Mouse (Mus musculus) spleen, postnatal 10 days (tissue): ENCODE results near the gene Cage1.
A peak's percentile ranks its signal among the peaks of the same experiment; 100 is the strongest.

Experiments used
- DNase-seq, 2 experiments: peaks; one replicate each; pipeline ENCODE4 v3.0.0; 2021 to 2022; ENCODE audit warnings: low spot score in 2 of 2

The Cage1 gene

DNA sequence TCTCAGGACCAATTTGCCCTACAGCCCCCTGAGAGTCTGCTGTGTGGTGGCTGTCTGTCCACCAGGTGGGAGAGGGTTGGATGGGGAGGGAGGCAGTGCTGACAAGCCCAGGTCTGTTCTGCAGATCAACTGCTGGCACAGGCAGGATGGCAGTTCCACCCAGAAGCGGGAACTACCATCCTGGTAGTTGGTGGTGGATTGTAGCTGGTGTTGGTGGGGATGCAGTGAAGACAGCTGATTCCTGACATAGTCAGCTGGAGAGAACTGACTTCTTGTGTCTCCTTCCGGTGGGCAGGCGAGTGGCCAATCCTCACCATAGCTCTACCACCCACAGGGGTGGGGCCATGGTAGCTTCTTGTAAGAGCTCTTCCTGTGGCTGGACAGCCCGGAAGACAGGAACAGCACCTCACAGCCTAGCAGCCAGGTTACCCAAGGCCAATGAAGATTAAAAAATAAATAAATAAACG lies 26.4 kb downstream of the Cage1 start:
- peak; percentile 34 to 55 for DNase-seq

DNA sequence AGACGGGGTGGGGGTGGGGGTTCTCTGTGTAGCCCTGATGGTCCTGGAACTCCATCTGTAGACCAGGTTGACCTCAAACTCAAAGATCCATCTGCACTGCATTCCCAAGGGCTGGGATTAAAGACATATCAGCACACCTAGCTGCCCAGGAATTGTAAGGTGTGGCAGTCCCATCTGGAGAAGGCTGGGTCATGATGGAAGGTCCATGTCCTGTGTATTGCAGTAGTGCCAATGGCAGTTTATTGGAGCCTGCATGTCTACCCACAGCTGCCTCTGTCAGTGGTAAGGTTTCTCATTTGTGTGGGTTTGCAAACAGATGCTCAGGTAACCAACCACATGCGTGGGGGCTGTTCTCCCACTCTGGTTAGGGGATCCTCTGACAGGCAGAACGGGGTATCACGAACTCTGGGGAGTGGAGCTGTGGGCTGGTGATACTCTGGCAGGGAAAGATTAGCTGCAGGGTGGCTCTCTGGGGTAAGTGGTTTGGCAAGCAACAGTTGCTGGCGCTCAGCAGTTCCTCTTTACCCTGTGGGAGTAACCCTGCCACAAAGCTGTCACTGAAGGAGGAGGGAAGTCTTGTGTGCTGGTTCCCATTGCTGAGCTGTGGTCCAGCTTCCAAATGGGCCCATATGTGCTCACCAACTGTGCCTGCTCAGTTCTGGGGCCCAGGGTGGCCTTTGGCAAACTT lies 27.0 kb downstream of the Cage1 start:
- DNase-seq, result peak; percentile 44 to 57

DNA sequence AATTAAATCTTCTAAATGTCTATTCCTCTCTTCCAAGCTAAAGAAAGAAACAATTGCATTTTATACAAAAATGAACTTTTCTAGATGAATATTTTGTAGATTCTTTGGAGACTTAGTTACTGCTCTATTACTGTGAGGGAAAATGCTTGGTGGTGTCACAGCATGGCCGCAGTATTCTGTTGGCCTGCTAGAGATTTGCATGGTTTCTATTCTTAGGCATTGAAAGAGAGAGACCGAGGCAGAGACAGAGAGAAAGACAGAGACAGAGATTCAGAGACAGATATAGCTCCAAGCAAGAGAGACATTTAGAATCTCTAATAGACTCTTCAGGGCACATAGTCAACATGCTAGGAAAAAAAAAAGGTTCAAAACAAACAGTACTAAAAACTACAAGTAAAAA lies 28.9 kb downstream of the Cage1 start:
- DNase-seq, result no peak

DNA sequence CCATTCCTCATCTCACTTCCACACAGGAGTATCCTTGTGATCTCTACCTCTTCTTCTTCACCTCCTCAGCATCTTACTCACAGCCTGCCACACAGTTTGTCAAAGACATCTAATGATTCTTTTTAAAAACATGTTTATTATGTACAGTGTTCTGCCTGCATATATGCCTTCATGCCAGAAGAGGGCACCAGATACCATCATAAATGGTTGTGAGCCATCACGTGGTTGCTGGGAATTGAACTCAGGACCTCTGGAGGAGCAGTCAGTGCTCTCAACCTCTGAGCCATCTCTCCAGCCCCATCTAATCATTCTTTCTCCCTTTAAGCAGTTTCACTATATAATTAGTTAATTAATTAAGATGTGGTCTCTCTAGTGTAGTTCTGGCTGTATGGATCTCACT lies 34.4 kb downstream of the Cage1 start:
- DNase-seq, result no peak

DNA sequence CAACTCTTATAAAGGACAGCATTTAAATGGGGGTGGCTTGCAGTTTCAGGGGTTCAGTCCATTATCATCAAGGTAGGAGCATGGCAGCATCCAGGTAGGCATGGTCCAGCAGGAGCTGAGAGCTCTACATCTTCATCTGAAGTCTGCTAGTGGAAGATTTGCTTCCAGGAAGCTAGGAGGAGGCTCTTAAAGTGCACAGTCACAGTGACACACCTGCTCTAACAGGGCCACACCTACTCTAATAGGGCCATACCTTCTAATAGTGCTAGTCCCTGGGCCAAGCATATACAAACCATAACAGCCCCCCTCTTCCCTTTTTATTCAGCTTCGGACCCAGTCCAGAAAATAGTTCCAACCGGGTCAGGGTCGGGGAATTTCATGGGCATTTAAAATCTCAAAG lies 37.2 kb downstream of the Cage1 start:
- DNase-seq, result no peak

DNA sequence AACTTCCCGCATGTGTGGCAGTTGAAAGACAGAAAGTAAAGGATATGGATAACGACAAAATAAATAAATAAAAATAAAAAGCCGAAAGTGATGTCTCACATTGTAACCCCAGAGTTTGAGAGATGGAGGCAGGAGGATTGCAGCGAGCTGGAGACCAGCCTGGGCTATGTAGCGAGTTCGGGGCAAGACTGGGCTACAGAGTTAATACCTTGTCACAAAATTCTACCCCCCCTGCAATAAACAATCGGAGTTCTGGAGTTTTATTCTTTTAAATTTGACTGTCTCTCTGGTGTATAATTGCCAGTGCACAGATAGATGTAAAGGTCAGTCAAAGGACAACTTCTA lies 42.5 kb downstream of the Cage1 start:
- DNase-seq, result no peak

DNA sequence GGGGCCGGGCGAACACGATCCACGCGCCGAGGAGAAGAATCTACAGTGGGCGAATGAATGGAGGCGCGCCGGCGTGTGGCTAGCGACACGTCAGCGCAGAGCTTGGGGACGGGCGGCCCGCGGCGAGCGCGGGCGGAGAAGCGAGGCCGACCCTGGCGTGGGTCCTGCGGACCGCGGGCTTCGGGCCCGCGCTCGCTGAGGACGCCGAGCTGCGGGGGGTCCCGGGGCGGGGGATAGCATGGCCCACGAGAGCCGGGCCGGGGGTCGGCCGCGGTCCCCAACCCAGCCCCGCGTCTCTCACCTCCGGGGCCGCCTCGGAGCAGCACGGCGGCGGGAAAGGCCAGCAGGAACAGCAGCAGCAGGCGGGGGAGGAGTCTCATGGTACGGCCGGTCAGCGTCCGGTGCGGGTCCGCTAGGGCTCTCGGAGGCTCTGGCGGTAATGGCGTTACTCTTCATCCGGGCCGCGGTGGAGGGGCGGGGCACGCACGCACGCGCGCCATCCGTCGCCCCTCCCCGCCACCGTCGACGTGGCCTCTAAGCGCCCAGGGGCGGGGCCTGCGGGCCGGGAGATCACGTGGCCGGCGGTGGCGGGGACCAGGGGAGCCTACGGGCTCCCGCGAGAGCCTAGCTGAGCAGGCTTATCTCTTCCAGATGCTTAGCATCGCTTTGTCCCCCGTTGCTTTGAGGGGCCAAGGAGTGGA lies 43.0 kb downstream of the Cage1 start, which contains the start of gene Ssr1:
Ssr1 (minus strand) TSS at position 514 of the 701 bp plus-strand sequence.
- peak; percentile 94 to 99 for DNase-seq

DNA sequence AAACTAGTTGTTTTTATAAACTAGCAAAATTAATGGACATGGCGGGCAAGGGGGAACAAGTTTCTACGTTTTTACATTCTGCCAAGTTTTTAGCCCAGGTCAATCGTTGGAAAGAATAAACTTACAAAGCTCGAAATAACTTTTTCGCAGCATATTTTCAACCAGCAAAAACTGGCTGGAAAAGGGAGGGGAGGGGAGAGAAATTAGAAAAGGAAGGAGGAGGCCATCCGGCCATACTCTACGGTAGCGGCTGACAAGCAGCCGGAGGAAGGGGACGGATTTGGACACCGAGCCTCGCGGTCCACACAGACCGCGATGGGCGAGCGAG lies 43.5 kb downstream of the Cage1 start:
- peak in 1 of 2 experiments; percentile 43 for DNase-seq

DNA sequence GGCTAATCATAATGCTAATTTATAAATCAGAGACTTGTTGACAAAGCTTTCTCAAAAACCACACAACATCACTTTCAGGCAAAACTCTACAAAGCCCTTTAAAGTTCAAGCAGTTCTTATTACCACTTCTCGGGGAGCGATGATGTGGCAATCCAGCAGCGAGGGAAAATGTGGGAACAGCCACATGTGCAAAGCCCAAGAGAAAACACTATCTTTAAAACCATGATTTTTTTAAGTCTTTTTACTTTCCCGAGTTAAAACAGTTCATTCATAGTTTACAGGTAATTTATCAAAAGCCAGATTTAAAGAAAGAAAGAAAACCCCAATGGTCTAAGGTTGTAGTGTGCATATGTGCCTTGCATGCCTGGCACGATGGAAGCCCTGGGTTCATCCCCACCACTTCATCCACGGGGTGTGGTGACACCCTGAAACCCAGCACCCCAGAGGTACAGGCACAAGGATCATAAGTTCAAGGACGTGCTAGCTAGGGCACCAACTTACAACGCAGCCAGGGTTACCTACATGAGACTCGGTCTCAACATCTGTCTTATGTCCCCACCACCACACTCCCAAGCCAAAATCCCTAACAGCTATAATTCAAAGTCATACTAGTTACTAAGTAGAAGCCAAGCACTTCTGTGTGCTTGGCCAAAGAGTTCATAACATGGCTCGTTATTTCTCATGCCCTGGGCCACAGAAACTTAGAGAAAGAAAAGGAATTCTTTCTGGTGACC lies 44.1 kb downstream of the Cage1 start:
- DNase-seq, result no peak

DNA sequence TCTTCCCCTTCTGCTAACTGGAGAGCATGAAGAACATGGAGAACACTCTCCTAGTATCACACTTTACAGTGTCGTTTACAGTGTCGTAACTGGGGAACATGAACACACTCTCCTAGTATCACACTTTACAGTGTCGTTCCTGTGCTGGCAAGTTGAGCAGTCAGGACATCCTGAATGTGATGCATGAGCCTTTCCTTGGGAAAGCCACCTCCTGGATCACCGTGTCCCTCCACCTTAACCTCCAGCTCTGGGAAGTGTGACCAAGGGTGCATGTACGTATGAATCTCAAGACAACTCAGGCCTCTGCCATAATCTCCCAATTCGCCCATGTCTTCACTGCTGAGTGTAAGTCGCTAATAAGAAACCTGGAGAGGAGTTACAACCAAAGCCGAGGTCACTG lies 47.2 kb downstream of the Cage1 start:
- peak in 1 of 2 experiments; percentile 3 for DNase-seq

DNA sequence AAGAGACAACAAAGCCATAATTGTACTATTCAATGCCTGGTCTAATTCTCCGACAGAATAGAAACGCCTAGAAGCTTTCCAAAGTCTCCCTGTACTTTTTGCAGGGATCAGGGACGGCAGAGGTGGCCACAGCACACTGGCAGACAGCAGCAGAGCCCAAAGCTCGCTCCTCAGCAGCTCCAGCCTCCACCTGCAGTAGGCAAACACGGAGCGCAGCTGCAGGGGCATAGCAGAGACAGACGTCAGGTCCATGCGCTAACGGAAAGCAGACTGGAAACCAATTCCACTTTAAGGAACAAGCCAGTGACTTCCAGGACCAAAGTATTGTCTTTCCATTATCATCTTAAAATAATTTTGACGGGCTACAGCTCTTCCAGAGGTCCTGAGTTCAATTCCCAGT lies 50.7 kb downstream of the Cage1 start:
- no peak for DNase-seq

DNA sequence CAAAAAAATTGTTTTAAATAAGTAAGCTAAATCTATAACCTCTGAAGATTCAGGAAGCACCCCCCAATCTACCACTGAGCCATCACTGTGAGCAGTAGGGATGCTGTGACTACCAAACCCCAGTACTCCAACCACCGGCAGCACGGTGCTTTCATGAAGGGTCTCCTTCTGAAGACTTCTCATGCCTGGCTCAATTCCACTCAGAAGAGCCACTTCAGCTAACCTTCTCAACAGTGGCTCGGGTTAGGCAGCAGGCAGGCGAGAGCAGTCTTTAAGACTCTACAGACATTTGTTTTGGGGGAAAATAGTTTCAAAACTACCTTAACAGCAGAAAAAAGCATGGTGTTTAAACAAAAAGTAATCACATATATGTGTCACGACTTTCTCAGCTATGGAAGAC lies 55.8 kb downstream of the Cage1 start:
- DNase-seq, result peak in 1 of 2 experiments; percentile 7

DNA sequence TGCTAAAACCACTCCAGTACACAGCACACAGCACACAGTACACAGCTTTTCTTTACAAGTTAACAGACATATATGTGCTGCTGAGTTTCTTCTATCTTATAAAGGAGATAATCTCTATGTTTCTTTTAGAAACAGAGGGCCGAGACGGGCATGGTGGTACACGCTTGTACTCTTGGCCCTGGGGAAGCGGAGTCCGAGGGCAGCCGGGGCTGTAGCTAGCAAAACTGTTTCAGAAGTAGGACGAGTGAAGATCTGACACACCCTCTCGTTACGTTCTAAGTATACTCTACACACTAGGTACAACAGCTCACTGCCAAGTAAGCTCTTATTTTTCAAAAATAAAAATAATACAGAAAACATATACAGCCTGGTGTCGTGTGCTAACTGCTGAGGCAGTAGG lies 56.5 kb downstream of the Cage1 start:
- peak in 1 of 2 experiments; percentile 7 for DNase-seq

DNA sequence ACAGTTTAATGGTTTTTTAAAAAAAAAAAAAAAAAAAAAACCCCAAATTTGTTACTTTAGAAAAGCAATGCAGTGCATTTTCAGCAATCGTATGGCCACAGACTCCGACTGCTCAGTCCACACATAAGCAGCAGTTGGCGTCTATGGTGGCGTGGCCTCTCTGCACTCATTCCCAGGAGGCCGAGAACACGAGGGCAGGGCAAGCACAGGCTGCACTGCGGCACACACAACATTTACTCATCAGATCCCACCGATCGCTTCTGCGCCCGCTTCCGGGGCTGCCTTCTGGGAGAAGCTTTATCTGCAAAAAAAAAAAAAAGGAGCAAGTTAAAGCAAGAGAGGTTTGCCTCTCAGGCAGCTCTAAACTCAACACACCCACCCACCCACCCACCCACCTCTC lies 57.4 kb downstream of the Cage1 start:
- no peak for DNase-seq

DNA sequence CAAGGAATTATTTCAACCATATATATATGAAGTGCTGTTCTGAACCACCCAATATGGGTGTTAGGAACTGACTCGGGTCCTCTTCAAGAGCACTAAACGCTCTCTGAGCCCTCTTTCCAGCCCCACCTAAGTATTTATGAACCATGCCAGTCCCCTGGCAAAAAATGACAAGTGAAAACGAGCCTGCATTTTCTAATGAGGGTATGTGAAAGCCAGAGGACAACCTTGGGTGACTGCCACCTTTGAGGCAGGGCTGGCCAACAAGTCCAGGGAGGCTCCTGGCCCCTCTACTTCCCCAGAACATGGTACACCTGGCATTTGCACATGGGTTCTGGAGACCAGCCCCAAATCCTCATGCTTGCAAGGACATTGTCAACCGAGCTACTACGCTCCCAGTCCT lies 62.1 kb downstream of the Cage1 start:
- DNase-seq, result no peak

DNA sequence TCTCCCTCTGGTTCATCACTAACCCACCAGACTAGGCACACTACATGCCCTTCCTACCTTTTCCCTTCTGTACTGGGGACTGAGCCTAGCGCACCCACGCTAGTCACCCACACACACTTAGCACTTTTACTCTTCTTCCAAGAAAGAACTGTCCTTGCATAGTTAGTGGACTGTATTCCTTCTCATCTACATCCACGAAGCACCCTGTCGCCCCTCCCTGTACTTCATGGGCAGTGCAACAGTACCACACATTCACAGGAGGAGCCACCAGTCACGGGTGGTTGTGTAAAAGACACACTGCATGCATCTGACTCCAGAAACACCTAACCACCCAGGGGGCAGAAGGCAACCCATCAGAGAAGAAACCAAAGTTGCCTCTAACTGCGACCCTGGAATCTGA lies 62.8 kb downstream of the Cage1 start:
- no peak for DNase-seq

DNA sequence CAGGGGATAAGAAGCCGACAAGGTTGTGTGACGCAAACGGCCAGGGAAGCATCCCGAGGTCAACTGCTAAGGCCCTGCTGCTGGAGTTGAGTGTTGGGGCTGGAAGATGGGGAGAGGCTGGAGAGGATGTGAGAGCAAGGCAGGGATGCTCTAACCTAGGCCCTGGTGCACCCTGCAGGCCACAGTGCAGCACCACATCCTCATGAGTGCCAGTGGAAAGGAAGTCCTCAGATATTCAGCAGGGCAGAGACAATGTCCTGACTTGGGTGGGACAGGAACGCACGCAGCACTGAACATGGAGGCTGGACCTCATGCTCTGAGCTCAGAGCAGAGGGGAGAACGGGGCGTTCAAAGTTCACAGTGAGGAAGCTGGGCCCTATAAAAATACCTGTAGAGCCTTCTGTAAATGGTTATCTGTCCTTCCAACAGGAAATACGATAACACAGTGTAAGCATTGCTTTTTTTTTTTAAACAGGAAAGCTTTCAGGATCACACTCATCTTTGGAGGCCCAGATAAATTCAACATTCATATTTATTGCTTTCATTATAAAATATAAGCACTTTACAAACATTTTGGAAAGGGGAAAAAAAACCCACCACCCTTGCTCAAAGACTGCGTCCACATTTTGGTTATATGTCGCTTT lies 65.9 kb downstream of the Cage1 start:
- DNase-seq, result no peak

DNA sequence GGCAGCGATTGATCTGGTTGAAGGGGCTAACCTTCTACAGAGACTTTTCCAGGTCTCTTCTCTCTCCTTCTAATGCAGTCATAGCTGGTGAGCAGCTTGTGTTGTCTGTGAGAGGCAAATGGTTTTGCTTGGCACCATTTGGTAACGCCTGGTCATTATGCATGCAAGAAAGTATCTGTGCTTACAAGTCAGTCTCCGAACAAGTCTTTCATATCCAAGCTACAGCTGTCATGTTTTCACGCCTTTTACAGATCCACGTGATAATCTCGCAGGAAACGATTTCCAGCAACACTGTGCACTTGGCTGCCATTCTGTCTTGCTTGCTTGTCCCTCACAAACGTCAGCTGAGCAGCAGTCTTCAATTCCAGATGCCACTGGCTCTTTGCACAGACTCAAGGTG lies 66.9 kb downstream of the Cage1 start:
- no peak for DNase-seq

DNA sequence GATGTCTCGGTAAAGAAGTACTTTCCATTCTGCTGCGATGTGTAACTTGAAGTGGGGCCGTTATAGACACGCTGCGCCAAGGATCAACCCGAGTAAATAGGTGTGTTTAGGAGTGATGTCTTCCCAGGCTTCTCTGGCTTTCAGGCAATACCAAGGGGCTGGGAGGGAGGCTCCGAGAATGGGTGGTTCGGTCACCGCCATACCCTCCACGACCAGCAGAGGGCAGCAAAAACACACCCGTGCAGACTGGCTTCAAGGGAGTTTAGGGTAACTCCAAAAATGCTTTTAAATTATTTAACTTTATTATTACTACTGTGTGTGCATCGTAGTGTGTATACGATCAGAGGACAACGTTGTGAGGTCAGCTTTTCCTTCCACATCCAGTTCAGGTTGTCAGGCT lies 67.5 kb downstream of the Cage1 start:
- DNase-seq, result peak; percentile 89 to 93

DNA sequence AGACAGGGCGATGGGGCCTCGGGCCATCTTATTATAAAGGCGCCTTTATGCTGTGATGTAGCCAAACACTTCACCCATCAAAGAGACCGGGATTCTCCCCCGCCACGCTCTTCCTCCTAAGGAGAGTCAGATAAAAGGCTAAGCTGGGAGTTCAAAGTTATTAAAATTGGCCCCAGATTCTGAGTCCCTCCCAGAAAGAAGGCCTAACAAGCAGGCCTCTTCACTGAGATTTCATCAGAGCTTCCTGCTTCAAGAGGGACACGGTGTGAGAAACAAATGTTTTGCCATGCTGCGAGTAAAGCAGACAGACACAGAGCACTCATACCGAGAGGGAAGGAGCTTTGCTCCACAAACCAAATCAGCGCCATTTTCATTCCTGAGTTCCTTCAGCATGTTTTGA lies 69.3 kb downstream of the Cage1 start:
- DNase-seq, result no peak

DNA sequence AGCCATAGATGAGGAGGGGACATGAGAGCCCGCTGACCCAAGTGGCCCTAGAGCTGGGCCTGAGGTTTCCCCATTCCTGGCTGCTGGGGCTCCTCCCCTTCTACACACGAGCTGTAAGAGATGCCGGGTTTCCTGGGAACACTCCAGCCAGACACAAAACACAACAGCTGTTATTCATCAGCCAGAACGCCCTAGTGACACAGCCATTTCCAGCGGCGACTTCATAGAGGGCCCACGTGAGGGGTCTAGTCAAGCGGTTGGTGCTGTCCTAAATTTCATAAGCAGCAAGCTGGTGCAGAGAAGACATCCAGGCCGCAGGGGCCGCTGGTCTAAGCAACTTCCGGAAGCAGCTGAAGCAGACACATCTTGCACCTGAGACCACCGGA lies 69.8 kb downstream of the Cage1 start:
- DNase-seq, result no peak

DNA sequence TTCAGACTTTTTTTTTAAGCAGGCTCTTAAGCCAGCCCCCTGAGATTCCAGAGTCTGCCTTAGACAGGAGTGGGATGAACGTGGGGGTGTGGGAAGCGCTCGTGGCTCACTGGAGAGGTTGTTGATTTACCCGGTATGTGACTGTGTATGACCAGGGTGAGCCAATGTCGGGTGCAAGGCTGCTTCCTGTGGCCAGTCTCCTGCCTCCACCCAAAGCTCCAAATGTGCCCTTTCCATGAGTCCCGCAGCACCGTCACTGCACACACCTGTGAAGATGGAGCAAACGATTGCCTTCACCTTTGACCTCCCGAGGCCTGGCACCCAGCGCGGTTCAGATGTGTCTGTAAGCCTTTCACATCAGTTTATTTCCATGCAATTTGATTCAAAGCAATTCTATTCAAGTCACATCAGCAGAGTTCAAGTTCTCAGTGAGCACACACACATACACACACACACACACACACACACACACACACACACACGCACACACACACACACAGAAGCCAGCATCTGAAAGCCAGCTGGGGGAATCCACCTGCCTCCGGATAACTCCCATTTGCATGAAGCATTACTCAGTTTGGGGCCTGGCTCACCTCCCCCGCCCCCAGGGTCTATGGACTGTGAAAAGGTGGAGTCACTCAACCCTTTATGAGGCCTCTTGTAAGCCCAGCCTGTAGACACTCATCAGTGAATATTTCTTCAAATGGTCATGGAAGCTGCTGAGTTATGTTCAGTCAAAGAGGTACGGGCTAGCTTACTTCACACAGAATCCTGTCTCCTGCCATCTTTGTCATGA lies 70.4 kb downstream of the Cage1 start:
- DNase-seq, result peak in 1 of 2 experiments; percentile 53
